Mouse (Mus musculus): ENCODE measurements around the gene Enox1. TPM values are rescaled to one million over a fixed set of nuclear protein-coding genes. Genes with fewer than 3 reads are reported as not detected.

The Enox1 gene
- total RNA-seq, 2 experiments from 2014 or later = 4.9 to 9.4 TPM

- DNase-seq = no peak
Measured at GRCm38 (mm10) chr14:77272931-77273446, 116.4 kb downstream of the Enox1 start.

- no peak for DNase-seq
Measured at GRCm38 (mm10) chr14:77273721-77274120, 117.2 kb downstream of the Enox1 start.

GRCm38 (mm10) chr14:77275607-77276006 lies 119.0 kb downstream of the Enox1 start:
- no peak for DNase-seq

DNA sequence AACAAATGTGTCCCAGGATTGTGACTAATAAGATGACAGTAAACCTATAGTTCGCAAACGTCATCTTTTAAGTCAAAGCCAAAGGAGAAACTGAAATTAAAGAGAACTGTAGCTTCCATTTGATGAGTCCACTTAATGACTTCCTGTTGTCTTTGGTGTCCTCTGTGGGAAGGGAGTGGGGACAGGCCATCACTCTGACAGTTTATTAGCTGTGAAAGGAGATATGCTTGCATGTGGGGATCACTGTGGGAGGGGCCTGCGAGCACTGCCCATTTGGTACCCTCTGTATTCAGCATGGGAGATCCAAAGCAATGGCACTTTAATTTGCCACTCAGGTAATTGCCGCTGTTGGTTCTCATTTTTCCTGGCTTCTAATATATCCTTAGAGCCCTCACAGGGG lies 122.6 kb downstream of the Enox1 start:
- no peak for DNase-seq

DNA sequence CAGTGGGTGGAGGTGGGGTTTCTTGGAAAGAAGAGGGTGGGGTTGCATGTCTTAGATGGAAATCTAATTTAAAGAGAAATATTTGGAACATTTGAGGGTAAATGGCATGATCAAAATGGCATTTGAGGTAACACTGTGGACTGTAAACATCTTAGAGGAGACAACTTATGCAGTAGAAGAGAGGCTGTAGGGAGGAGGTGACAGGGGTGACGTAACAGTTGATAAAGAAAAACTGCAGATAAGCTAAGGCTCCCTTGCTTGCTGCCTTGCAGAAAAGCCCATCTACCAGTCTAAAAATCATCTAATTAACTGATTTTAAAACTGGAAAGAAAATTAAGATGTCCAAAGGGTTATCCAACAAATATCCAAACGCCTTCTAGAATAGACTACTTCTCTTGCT lies 123.9 kb downstream of the Enox1 start:
- DNase-seq = no peak

DNA sequence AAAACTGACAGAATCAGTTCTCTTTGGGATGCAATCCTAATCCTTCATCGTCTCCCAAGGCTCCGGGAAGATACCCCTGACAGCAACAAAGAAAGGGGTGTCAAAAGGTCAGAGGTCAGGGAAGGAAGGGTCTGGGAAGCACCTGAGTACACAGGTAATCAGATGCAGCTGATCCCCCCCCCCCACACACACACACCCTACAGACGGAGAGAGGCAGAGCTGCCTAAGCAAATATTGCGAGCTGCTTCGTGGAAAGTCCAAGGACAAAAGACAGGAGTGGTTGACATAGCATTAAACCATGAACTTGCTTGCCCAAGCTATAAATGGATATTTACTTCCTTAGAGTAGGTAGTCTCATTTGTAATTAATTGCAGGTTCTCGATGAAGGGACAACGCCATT lies 124.3 kb downstream of the Enox1 start:
- DNase-seq = no peak

- no peak for DNase-seq
Measured at GRCm38 (mm10) chr14:77283939-77284338, 127.4 kb downstream of the Enox1 start.

- DNase-seq = no peak
Measured at GRCm38 (mm10) chr14:77285453-77285852, 128.9 kb downstream of the Enox1 start.

- DNase-seq = no peak
Measured at GRCm38 (mm10) chr14:77291756-77292155, 135.2 kb downstream of the Enox1 start.

DNA sequence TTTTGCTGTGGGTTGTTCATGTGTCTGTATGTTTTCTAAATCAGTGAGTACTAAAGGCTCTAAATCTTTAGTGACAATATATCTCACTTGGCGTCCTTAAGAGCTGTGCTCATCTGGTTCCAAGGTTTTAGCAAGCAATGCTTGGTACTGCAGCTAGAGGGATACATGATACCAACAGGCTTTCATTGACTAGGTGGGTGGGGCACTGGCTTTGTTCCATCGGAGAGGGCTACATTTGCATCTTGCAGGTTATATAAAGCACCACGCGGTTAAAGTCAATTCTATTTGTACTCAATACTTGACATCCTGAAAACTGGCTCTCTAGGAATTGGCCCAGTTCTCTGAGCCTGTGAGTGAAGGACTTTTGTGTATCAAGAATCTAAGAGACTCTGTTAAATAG lies 140.5 kb downstream of the Enox1 start:
- no peak for DNase-seq

GRCm38 (mm10) chr14:77298327-77298726 lies 141.8 kb downstream of the Enox1 start:
- DNase-seq = no peak

DNA sequence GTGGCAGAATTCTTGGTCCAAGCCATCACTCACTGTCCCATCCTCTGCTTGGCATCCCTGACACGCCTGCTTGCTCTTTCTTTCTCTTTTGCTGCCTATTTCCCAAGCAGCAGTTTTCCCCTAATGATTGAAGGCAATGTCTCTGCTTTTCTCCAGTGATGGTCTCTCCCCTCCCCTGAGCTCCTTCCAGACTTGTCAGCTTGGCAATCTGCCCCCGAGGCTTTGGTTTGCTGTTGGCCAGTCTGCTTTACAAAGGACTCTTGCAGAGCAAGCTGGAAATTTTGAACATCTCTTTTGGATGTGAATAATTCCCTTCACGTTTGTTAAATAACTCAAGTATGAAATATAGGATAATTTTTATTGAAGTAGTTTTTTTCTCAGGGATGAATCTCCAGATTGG lies 153.0 kb downstream of the Enox1 start:
- DNase-seq = peak; percentile 21

- no peak for DNase-seq
Measured at GRCm38 (mm10) chr14:77311456-77311855, 154.9 kb downstream of the Enox1 start.

DNA sequence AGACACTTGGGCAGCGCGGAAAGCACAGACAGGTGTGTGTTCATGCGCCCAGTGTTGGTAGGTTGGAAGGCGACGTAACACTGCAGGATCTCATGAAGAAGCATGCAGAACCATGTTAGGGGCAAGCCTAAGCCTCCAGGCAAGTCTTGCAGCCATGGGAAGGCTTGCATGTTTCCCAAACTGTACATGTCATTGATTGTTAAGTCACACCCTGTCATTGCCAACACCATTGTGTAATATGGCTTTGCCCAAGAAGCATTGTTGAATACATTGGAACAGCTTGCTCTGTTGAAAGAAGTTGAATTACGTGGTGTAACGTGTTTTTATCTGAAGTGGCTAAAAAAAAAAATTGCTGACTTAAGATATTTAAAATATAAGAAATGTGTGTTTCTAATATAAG lies 162.8 kb downstream of the Enox1 start:
- DNase-seq = no peak

GRCm38 (mm10) chr14:77324348-77324747 lies 167.8 kb downstream of the Enox1 start:
- no peak for DNase-seq

DNA sequence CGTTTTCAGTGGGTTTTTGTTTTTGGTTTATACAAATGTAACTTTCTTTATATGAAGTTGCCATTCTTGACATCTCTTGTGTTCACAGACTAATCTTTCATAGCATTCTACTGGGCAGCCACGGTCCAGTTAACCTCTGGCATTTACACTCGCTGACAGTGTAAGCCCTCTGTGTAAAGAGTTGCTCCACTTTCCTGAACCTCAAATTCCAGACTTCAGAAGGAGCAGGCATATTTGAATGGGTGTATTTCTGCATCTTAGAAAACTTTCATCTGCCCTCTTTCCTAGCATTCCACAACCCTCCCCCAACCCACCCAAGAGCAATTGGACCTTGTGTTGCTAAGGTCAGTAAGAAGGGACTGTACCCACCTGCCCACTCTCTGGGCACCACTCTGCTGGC lies 171.1 kb downstream of the Enox1 start:
- no peak for DNase-seq

DNA sequence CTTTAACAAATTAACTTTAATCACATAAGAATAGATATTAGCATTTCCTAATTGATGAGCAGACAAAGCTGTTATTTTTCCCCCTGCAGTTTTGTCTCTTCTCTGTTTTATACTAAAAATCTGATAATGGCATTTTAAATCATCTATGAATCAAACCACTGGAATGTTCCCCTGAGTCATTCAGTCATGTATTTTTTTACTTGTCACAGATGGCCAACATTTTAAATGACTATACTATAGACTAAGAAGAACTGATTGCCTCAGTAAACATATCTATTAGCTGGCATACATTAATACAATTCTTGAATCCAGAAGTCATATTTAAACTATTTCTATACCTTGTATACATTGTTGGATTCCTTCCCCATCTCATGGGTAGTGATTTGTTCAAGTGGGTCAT lies 173.2 kb downstream of the Enox1 start:
- no peak for DNase-seq

GRCm38 (mm10) chr14:77343662-77344340 lies 187.2 kb downstream of the Enox1 start:
- no peak for DNase-seq

- DNase-seq = no peak
Measured at GRCm38 (mm10) chr14:77346296-77346695, 189.7 kb downstream of the Enox1 start.

GRCm38 (mm10) chr14:77351803-77352352 lies 195.3 kb downstream of the Enox1 start:
- DNase-seq = peak; percentile 32

GRCm38 (mm10) chr14:77362662-77363061 lies 206.1 kb downstream of the Enox1 start:
- no peak for DNase-seq

DNA sequence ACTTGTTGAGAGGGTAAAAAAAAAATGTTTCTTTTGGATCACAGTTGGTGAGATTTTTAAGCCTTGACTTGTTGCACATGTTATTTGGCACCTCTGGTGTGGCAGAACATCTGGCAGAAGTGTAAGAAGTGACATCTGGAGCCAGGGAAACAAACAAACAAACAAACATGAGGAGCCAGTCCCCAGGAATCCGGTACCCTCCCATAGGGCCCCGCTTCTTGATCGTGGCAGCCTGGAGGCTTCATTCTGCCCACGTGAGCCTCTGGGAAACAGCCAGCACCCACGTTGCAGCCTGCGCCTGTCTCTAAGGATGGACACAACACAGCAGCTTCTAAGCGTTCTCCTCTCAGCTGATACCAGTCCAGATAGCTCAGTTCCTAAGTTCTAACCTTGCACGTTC lies 211.8 kb downstream of the Enox1 start:
- DNase-seq = no peak

- no peak for DNase-seq
Measured at GRCm38 (mm10) chr14:77369070-77369469, 212.5 kb downstream of the Enox1 start.

DNA sequence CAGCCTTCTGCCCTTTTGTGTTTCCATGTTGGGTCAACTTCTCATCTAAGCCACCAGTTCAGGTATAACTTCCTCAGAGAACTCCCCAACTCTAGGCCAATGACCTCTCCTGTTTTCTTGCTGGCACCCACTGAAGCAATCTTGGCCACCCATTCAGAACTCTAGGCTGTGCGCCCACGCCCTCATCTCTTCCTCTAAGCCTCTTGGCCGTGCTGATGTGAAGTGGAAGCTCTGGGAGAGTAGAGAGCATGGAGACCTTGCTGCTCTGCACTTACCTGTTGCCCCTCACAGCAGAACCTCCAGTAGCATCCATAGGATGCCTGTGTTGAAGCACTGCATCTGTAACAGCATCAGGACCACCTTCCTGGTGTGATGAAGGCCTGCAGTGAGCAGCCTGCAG lies 214.0 kb downstream of the Enox1 start:
- no peak for DNase-seq

Measured in adrenal gland, postnatal 10 days (tissue).